Mouse (Mus musculus) heart, embryonic 16.5 days (tissue): Measurements from ENCODE around the gene Adcy9. TPM values are rescaled to one million over a fixed set of nuclear protein-coding genes. Genes with fewer than 3 reads are reported as not detected.
"Not testable (repeated sequence)": the region's sequence is repeated elsewhere in the genome, so short reads cannot be mapped to it uniquely, and the experiment has no call there.

Experiments used
- ATAC-seq: fragments of 200-750 bp; cut with Nextera tagmentation; replicated peaks from 2 replicates; pipeline ENCODE4 v1.8.0; 2017; ENCODE audit warnings: moderate number of reproducible peaks; ENCODE audit not compliant: insufficient read depth, low FRiP score; ENCODE audit errors: extremely low read depth
- H3K27ac ChIP-seq: fragments of 300-500 bp; sonication (generic); 2 replicates; pipeline ENCODE4 v1.5.1; 2014; ENCODE audit warnings: mild to moderate bottlenecking, low read length, control low read depth, moderate library complexity
- H3K27me3 ChIP-seq: fragments of 300-500 bp; sonication (generic); 2 replicates; pipeline ENCODE4 v1.6.1; 2014; ENCODE audit warnings: low read length, mixed read lengths; ENCODE audit not compliant: control insufficient read depth, insufficient read depth
- H3K36me3 ChIP-seq: fragments of 300-500 bp; sonication (generic); 2 replicates; pipeline ENCODE4 v1.6.1; 2014; ENCODE audit not compliant: control insufficient read depth, insufficient read depth
- H3K4me1 ChIP-seq: fragments of 300-500 bp; sonication (generic); 2 replicates; pipeline ENCODE4 v1.6.1; 2014; ENCODE audit warnings: low read length, mixed read lengths; ENCODE audit not compliant: control insufficient read depth, insufficient read depth
- H3K4me2 ChIP-seq: fragments of 300-500 bp; sonication (generic); 2 replicates; pipeline ENCODE4 v1.6.1; 2014; ENCODE audit warnings: low read depth, mild to moderate bottlenecking, control low read depth, low read length
- H3K4me3 ChIP-seq: fragments of 300-500 bp; sonication (generic); 2 replicates; pipeline ENCODE4 v1.5.1; 2014; ENCODE audit warnings: mild to moderate bottlenecking, control low read depth, low read length
- H3K9ac ChIP-seq: fragments of 300-500 bp; sonication (generic); 2 replicates; pipeline ENCODE4 v1.6.1; 2014; ENCODE audit warnings: low read length, control low read depth
- H3K9me3 ChIP-seq: fragments of 300-500 bp; sonication (generic); replicated peaks from 2 replicates; pipeline ENCODE4 v1.6.1; 2016; ENCODE audit warnings: low read length; ENCODE audit not compliant: control insufficient read depth
- WGBS: fragments of 180-500 bp; shearing (Covaris S2); extraction: QIAGEN DNeasy Blood & Tissue Kit; methylation state at CpG from one replicate; pipeline ENCODE4 v1.1.7; 2014; 5-methylcytosine and 5-hydroxymethylcytosine counted together
- polyA plus RNA-seq: library from polyadenylated mRNA; unstranded; fragments of >200 nt; fragmentation: Nextera tagmentation; extraction: Ambion mirVana; gene quantifications from 2 replicates; pipeline ENCODE4 v1.2.1, GENCODE M21; 2015

The Adcy9 gene
- polyA plus RNA-seq, 1 experiment from 2014 or later: 1.1 TPM

DNA sequence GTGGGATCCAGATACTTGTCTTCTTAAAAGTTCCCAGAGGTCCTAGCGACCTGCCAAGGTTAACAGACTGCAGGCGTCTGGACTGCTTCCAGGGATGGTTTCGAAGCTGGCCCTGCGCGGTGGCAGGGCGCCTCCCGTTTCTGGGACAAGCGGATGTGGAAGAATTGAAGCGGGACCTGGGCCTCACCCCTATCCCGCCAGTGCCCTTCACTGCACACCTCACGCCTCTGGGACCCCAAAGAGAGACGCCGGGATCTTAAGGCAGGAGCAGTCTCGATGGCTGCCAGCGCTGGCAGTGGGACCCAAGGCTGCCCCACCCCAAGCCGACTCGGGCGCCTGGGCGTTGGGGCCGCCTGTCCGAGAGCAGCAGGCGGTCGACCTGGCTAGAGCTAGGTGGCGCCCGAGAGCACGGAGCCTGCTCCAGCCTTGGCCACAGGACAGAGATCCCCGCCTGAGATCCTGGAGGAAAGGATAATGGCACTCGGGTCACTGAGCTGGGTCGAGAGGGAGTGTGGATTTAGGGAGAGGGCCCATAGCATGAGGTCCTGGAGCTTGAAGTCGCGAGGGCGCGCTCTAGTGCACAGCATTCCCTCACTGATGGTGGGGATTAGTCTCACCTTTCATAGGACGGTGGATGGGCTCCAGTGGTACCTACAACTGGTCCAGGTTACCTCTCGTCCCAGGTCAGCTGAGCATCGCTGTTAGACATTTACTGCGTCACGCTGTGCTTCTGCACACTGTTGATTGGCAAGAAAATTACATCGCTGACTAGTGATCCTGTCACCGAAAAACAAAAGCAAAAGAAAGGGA lies 152.2 kb downstream of the Adcy9 start:
- peak overlapping the region; percentile 58 for H3K4me3 ChIP-seq
- peak overlapping the region; percentile 94 for H3K27ac ChIP-seq
- no peaks in the 10 kb centered on the region for H3K9me3 ChIP-seq
- H3K4me2 ChIP-seq: peak overlapping the region; percentile 81
- H3K4me1 ChIP-seq: peaks cover 42% of the 10 kb centered on the region
- 7% methylated on average over 40 of the region's 40 CpGs for WGBS
- H3K9ac ChIP-seq: peak overlapping the region; percentile 85
- peak; percentile 87 for ATAC-seq
- no peaks in the 10 kb centered on the region for H3K27me3 ChIP-seq
- H3K36me3 ChIP-seq: no peaks in the 10 kb centered on the region

DNA sequence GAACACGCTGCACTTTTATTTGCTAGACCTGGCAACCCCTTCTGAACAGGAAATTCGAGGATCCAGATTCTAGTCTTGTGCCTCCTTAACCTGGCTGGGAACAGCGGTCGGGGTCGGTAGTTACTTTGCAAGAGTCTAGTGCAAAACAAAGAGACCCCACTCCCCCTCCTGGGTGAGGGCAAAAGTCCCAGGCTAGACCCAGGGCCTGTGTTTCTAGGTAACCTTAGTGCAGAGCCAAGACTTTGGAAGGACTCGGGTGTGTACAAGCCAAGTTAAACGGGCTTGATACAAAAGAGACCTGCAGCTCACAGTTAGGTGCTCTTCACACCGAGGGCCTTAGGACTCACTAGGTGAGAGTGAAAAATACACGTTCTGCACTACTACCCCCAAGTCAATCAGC lies 152.8 kb downstream of the Adcy9 start:
- Histone ChIP-seq H3K9me3 (no peaks in the 10 kb centered on the region), H3K36me3 (no peaks in the 10 kb centered on the region), H3K4me3 (peak overlapping the region; percentile 58), H3K4me2 (peak overlapping the region; percentile 81), H3K27ac (peak overlapping the region; percentile 94), H3K9ac (peak overlapping the region; percentile 85), H3K27me3 (no peaks in the 10 kb centered on the region), H3K4me1 (peaks cover 38% of the 10 kb centered on the region)
- WGBS: 38% methylated on average over 9 of the region's 9 CpGs
- no peak for ATAC-seq

DNA sequence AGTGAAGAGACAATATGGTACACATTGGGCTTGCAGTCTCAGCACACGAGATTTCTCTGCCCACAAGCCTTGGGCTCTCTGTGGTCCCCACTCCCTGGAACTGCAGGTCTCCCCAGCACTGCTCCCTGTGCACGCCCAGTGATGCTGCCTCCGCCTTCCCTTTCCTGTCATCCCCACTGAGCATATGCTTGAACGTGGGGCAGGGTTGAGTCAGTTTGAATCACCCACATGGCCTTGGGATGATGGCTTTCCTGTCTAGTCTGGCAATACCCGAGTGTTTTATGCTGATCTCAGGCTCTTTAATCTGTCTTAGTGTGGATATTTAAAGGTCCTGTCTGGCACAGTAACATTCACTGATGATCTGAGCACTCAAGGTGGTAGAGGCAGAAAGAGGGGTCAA lies 154.9 kb downstream of the Adcy9 start:
- WGBS: 52% methylated on average over 5 of the region's 5 CpGs
- no peak overlapping the region for H3K27ac ChIP-seq
- no peak overlapping the region for H3K9ac ChIP-seq
- H3K27me3 ChIP-seq: no peaks in the 10 kb centered on the region
- H3K36me3 ChIP-seq: no peaks in the 10 kb centered on the region
- no peak overlapping the region for H3K4me2 ChIP-seq
- H3K4me1 ChIP-seq: peaks cover 18% of the 10 kb centered on the region
- H3K9me3 ChIP-seq: no peaks in the 10 kb centered on the region
- no peak for ATAC-seq
- H3K4me3 ChIP-seq: no peak overlapping the region

DNA sequence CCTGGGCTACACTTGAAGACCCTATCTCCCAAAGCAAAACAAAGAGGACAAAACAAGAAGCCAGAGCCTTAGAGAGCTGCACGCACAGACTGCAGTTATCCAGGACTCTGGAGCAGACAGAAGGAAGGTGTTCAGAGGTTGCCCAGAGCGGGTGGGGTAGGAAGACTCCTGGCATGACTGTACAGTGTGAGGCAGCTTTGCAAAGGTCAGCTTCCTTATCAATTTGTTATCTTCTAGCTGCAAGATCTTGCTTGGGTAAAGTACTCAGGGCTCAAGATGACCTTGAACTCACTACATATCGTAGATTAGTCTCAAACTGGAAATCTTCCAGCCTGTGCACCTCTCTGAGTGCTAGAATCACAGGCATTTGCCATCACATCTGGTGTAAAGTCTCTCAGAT lies 156.8 kb downstream of the Adcy9 start:
- H3K9me3 ChIP-seq: no peaks in the 10 kb centered on the region
- H3K27ac ChIP-seq: no peak overlapping the region
- no peaks in the 10 kb centered on the region for H3K27me3 ChIP-seq
- ATAC-seq: no peak
- peaks cover 16% of the 10 kb centered on the region for H3K4me1 ChIP-seq
- 57% methylated on average over 3 of the region's 3 CpGs for WGBS
- H3K9ac ChIP-seq: no peak overlapping the region
- no peak overlapping the region for H3K4me2 ChIP-seq
- H3K4me3 ChIP-seq: no peak overlapping the region
- no peaks in the 10 kb centered on the region for H3K36me3 ChIP-seq

DNA sequence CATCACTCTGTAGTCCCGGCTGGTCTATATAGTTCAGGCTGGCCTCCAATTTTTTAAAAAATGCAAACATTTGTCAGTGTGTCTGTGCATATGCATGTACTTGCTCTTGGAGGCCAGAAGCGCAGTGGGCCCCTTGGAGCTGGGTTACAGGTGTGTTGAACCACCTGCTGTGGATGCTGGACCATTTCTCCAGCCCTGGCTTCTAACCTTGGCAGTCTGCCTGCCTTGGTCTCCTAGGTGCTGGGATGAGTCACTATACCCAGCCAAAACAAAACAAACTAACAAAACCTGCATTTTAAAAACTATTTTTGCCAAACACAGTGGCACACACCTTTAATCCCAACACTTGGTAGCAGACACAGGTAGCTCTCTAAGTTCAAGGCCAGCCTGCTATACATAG lies 162.8 kb downstream of the Adcy9 start:
- Histone ChIP-seq H3K36me3 (no peaks in the 10 kb centered on the region), H3K4me3 (no peak overlapping the region), H3K4me1 (no peaks in the 10 kb centered on the region), H3K9me3 (no peaks in the 10 kb centered on the region), H3K27ac (no peak overlapping the region), H3K4me2 (no peak overlapping the region), H3K27me3 (no peaks in the 10 kb centered on the region), H3K9ac (no peak overlapping the region)
- ATAC-seq: no peak
- WGBS: 86% methylated on average over 2 of the region's 2 CpGs

DNA sequence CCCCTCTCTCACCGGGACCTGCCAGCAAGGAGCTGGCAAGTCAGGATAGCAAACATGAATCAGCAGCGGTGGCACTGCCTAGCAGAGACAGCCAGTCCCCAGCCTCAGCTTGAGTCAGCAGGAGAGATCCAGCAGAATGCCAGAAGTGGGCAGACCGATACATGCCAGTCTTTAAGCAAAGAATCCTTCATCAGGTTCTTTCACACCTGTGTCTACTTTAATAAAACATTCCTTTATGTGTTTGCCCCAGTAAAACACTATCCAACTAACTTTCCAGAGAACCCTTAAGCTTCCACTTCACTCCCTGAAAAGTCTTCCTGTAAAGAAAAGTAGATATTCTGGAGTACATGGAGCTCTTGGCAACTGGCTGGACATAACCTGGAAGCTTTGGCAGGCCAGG lies 171.5 kb downstream of the Adcy9 start:
- no peaks in the 10 kb centered on the region for H3K4me1 ChIP-seq
- WGBS: 81% methylated on average over 3 of the region's 3 CpGs
- H3K36me3 ChIP-seq: no peaks in the 10 kb centered on the region
- H3K27me3 ChIP-seq: no peaks in the 10 kb centered on the region
- H3K9me3 ChIP-seq: peaks cover 13% of the 10 kb centered on the region; the same call in 1 of the 2 replicates
- H3K4me3 ChIP-seq: no peak overlapping the region
- no peak for ATAC-seq
- H3K27ac ChIP-seq: no peak overlapping the region
- H3K9ac ChIP-seq: no peak overlapping the region
- no peak overlapping the region for H3K4me2 ChIP-seq

DNA sequence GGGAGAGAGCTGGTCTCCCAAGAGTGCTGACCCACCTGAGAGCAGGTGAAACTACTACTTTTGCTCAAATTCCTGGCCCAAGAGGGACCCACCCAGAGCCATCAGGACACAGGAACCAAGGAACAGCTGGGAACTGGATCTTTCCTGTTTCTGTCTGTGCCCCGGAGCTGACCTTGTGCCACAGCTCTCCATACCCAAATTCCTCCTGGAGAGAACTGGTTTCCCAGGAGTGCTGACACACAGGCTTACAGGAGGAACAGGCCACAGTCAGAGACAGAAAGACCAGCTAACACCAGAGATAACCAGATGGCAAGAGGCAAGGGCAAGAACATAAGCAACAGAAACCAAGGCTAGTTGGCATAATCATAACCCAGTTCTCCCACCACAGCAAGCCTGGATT lies 175.1 kb downstream of the Adcy9 start:
- ATAC-seq, H3K27ac ChIP-seq, H3K9me3 ChIP-seq, H3K27me3 ChIP-seq, H3K36me3 ChIP-seq, H3K4me2 ChIP-seq, H3K4me1 ChIP-seq, H3K4me3 ChIP-seq, H3K9ac ChIP-seq: not testable (repeated sequence)
- WGBS: 86% methylated on average over 1 of the region's 1 CpGs

Other genes starting within 250 kb of the Adcy9 start
- gene Crebbp, start 206.5 kb downstream of the Adcy9 start, polyA plus RNA-seq: 19.0 and 20.6 TPM in 2 replicates
- gene Srl, start 121.3 kb upstream of the Adcy9 start, polyA plus RNA-seq: 280 and 289 TPM in 2 replicates
- gene Tfap4, start 139.4 kb upstream of the Adcy9 start, polyA plus RNA-seq: 5.6 and 8.1 TPM in 2 replicates
- 12.3 and 14.2 TPM in 2 replicates for gene Glis2, start 174.2 kb upstream of the Adcy9 start, polyA plus RNA-seq
- 91.2 and 122 TPM in 2 replicates for gene Pam16, start 204.5 kb upstream of the Adcy9 start, polyA plus RNA-seq
- 15.7 and 17.2 TPM in 2 replicates for gene Vasn, start 219.4 kb upstream of the Adcy9 start, polyA plus RNA-seq
- gene Dnaja3, start 219.5 kb upstream of the Adcy9 start, polyA plus RNA-seq: 87.5 and 88.7 TPM in 2 replicates